Mouse (Mus musculus) heart, postnatal 0 days (tissue): ENCODE data around the gene Sf3a1.

Experiments used
- CTCF ChIP-seq: IDR thresholded peaks from 2 replicates; pipeline ENCODE4 v1.5.1; 2016; ENCODE audit warnings: antibody characterized with exemption, control low read depth, low read depth
- EP300 ChIP-seq: IDR thresholded peaks from 2 replicates; pipeline ENCODE4 v1.6.1; 2016; ENCODE audit warnings: antibody characterized with exemption, low read depth

- TF ChIP-seq CTCF (no peak), EP300 (no peak)
Observed at GRCm38 (mm10) chr11:4141505-4141904, 18.6 kb upstream of the Sf3a1 start.
